Mouse (Mus musculus): ENCODE results near the gene Best1.
"Not testable (repeated sequence)": the region's sequence is repeated elsewhere in the genome, so short reads cannot be mapped to it uniquely, and the experiment has no call there.

Best1 gene

GRCm38 (mm10) chr19:9991304-9991703 lies 10.1 kb downstream of the Best1 start:
- DNase-seq (ENCODE audit: low spot score in 2 of 2): peak; percentile 70 to 78

- no peak for DNase-seq (ENCODE audit: low spot score in 2 of 2)
Measured at GRCm38 (mm10) chr19:9989884-9990256, 11.6 kb downstream of the Best1 start.

GRCm38 (mm10) chr19:9989171-9989883 lies 12.1 kb downstream of the Best1 start:
- no peak for DNase-seq (ENCODE audit: low spot score in 2 of 2)

GRCm38 (mm10) chr19:9987593-9987992 lies 13.8 kb downstream of the Best1 start:
- no peak for DNase-seq (ENCODE audit: low spot score in 2 of 2)

GRCm38 (mm10) chr19:9987192-9987591 lies 14.2 kb downstream of the Best1 start:
- no peak for DNase-seq (ENCODE audit: low spot score in 2 of 2)

GRCm38 (mm10) chr19:9985900-9986421 lies 15.5 kb downstream of the Best1 start:
- no peak for DNase-seq (ENCODE audit: low spot score in 2 of 2)

- no peak for DNase-seq (ENCODE audit: low spot score in 2 of 2)
Measured at GRCm38 (mm10) chr19:9985190-9985899, 16.1 kb downstream of the Best1 start.

- DNase-seq (ENCODE audit: low spot score in 2 of 2): no peak
Measured at GRCm38 (mm10) chr19:9984111-9985055, 17.1 kb downstream of the Best1 start.

GRCm38 (mm10) chr19:9982852-9983542 lies 18.4 kb downstream of the Best1 start:
- peak in 1 of 2 experiments; percentile 41 for DNase-seq (ENCODE audit: low spot score in 2 of 2)

- peak; percentile 91 to 97 for DNase-seq (ENCODE audit: low spot score in 2 of 2)
Measured at GRCm38 (mm10) chr19:9982151-9982851, 19.1 kb downstream of the Best1 start.

- no peak for DNase-seq (ENCODE audit: low spot score in 2 of 2)
Measured at GRCm38 (mm10) chr19:9981621-9982020, 19.8 kb downstream of the Best1 start.

- no peak for DNase-seq (ENCODE audit: low spot score in 2 of 2)
Measured at GRCm38 (mm10) chr19:9980258-9980657, 21.2 kb downstream of the Best1 start, which contains the start of gene Fth1. Gene Fth1 (plus strand): TSS chr19:9980598.

- no peak for DNase-seq (ENCODE audit: low spot score in 2 of 2)
Measured at GRCm38 (mm10) chr19:9979156-9979555, 22.3 kb downstream of the Best1 start.

- DNase-seq (ENCODE audit: low spot score in 2 of 2): peak in 1 of 2 experiments; percentile 57
Measured at GRCm38 (mm10) chr19:9978431-9978951, 22.9 kb downstream of the Best1 start.

GRCm38 (mm10) chr19:9977085-9977484 lies 24.3 kb downstream of the Best1 start:
- no peak for DNase-seq (ENCODE audit: low spot score in 2 of 2)

GRCm38 (mm10) chr19:9974853-9975252 lies 26.6 kb downstream of the Best1 start:
- not testable (repeated sequence) for DNase-seq (ENCODE audit: low spot score in 2 of 2)

GRCm38 (mm10) chr19:9968081-9968787 lies 33.2 kb downstream of the Best1 start:
- no peak for DNase-seq (ENCODE audit: low spot score in 2 of 2)

- DNase-seq (ENCODE audit: low spot score in 2 of 2): no peak
Measured at GRCm38 (mm10) chr19:9966096-9966867, 35.2 kb downstream of the Best1 start.

Data from cerebellum, postnatal 4 days (tissue).